ENCODE assay signal across 15 mouse cellular contexts in the genomic region with DNA sequence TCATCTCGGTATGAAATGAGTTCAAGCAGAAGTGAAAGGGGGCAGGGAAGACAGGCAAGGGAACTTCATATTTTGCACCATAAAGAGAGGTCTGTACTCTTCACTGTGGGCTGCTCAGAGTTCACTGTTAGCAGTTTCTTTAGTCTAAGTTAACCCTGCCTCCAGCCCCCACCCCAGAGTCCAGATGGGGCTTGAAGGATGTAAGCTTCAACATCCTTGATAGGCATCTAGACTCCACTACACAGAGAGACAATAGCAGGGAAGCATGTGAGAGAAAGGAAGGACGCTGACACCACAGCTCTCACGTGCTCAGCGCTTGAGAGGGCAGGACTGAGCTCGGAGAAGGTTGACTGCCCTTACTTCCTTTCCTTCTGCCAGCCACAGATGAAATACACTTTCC. TPM values are rescaled to one million over a fixed set of nuclear protein-coding genes. Genes with fewer than 3 reads are reported as not detected.
DNase-seq lines count a peak whose midpoint lies in the region; ATAC-seq and TF ChIP-seq lines count a peak whose summit lies in the region.
"Had no signal": no experiment of that assay in that cellular context is flagged by ENCODE, and none has a peak within 500 bp of the region (broad histone marks: within the 10 kb centered on the region; RNA-seq: fewer than 3 reads in every experiment).

No protein-coding gene starts in this region.

- no peaks in the 10 kb centered on the region for H3K36me3 ChIP-seq in lung, embryonic 14.5 days (ENCODE audit: insufficient read depth)
- no peaks in the 10 kb centered on the region for H3K36me3 ChIP-seq in liver, embryonic 15.5 days (replicated peaks)

- peak; percentile 25 for DNase-seq in lung, embryonic 14.5 days
- no peak for DNase-seq in lung, postnatal 14 days
- peak; percentile 16 to 37 for DNase-seq in thymus, postnatal 36 days
- DNase-seq in layer of hippocampus, postnatal 14 days (ENCODE audit: low spot score in 2 of 2): no peak
- no peak for DNase-seq in adrenal gland, adult 2 months
- DNase-seq: gastrocnemius, postnatal 36 days; heart, postnatal 36 days; kidney, adult 8-10 months had no signal

- H3K4me1 ChIP-seq in lung, embryonic 14.5 days (ENCODE audit: insufficient read depth): no peaks in the 10 kb centered on the region
- no peaks in the 10 kb centered on the region for H3K4me1 ChIP-seq in liver, embryonic 15.5 days (replicated peaks)

- H3K4me3 ChIP-seq in lung, embryonic 14.5 days (ENCODE audit: low read depth, low read length): no peak overlapping the region
- no peak overlapping the region for H3K4me3 ChIP-seq in liver, embryonic 15.5 days (replicated peaks)

- TF ChIP-seq CTCF in lung, embryonic 14.5 days (IDR thresholded peaks at IDR 0.05; ENCODE audit: low read depth): no peak

- no peak overlapping the region for H3K27ac ChIP-seq in lung, embryonic 14.5 days (ENCODE audit: low read depth)
- H3K27ac ChIP-seq in liver, embryonic 15.5 days (replicated peaks): peak overlapping the region; percentile 21; the same call in 1 of the 2 replicates

- no peak overlapping the region for H3K9ac ChIP-seq in lung, embryonic 14.5 days
- H3K9ac ChIP-seq in liver, embryonic 15.5 days: no peak overlapping the region

- no peak for ATAC-seq in lung, embryonic 14.5 days (ENCODE audit: insufficient read depth)
- ATAC-seq in liver, embryonic 15.5 days (ENCODE audit: insufficient read depth): 0 out of 2 replicates have a peak, but pooled peaks have one; percentile 9
- ATAC-seq in neutrophil, adult 5-6 weeks (ENCODE audit: extremely low read depth, insufficient number of reproducible peaks, low FRiP score, poor library complexity, severe bottlenecking): peak; percentile 86
- no peak for ATAC-seq in erythroid progenitor cell, adult 5-6 weeks (replicated peaks; ENCODE audit: low FRiP score, poor library complexity, severe bottlenecking)
- ATAC-seq: activated CD4-positive, CD25-positive, alpha-beta regulatory T cell, adult 4 months had no signal

- no peaks in the 10 kb centered on the region for H3K27me3 ChIP-seq in lung, embryonic 14.5 days (ENCODE audit: insufficient read depth, low read length)
- no peaks in the 10 kb centered on the region for H3K27me3 ChIP-seq in liver, embryonic 15.5 days

- no peak overlapping the region for H3K4me2 ChIP-seq in lung, embryonic 14.5 days
- no peak overlapping the region for H3K4me2 ChIP-seq in liver, embryonic 15.5 days

- H3K9me3 ChIP-seq in lung, embryonic 14.5 days (ENCODE audit: low read depth, low read length): no peaks in the 10 kb centered on the region
- H3K9me3 ChIP-seq in liver, embryonic 15.5 days (replicated peaks): no peaks in the 10 kb centered on the region

- WGBS in lung, embryonic 14.5 days: 56% methylated on average over 5 of the region's 5 CpGs
- WGBS in liver, embryonic 15.5 days (ENCODE audit: insufficient replicate concordance): 19% methylated on average over 5 of the region's 5 CpGs

RNA-seq across cellular contexts. Expression of gene Fcrl1, which starts 25.1 kb away (rescaled TPM):
- 0.20 TPM in 1 of 2 replicates, not detected in the other for polyA plus RNA-seq in lung, embryonic 14.5 days (2014; fragmentation: Nextera tagmentation; extraction: Ambion mirVana)
- 0.86 and 1.2 TPM in 2 replicates for polyA plus RNA-seq in liver, embryonic 15.5 days (2015; fragmentation: Nextera tagmentation; extraction: Ambion mirVana)
- total RNA-seq in neutrophil, adult 5-6 weeks (2017): 148 and 155 TPM in 2 replicates
- under 1 TPM in 1 of 2 experiments, not detected in 1; 0.24 TPM for total RNA-seq in layer of hippocampus, postnatal 14 days (2021)
- not detected for total RNA-seq in adrenal gland, adult 2 months (2021)
- polyA plus RNA-seq in adrenal gland, adult 2 months (2012; rRNA removed): 0.06 and 0.20 TPM in 2 replicates
- 5.0 and 9.7 TPM in 2 replicates for total RNA-seq in erythroid progenitor cell, adult 5-6 weeks (2015; ENCODE audit: low replicate concordance)
- total RNA-seq in erythroid progenitor cell, adult 5-6 weeks (2017; ENCODE audit: low replicate concordance): 0.08 and 0.64 TPM in 2 replicates
- total RNA-seq: gastrocnemius, postnatal 36 days had no signal
- polyA plus RNA-seq: forebrain, embryonic 11.5 days had no signal

RNA-seq across cellular contexts. Expression of gene Fcrl5, which starts 34.3 kb away (rescaled TPM):
- not detected in 2 replicates for polyA plus RNA-seq in lung, embryonic 14.5 days (2014; fragmentation: Nextera tagmentation; extraction: Ambion mirVana)
- not detected in 2 replicates for polyA plus RNA-seq in liver, embryonic 15.5 days (2015; fragmentation: Nextera tagmentation; extraction: Ambion mirVana)
- 1.1 and 2.0 TPM in 2 replicates for total RNA-seq in neutrophil, adult 5-6 weeks (2017)
- under 1 TPM in 1 of 2 experiments, not detected in 1; 0.18 TPM for total RNA-seq in layer of hippocampus, postnatal 14 days (2021)
- total RNA-seq in adrenal gland, adult 2 months (2021): not detected
- polyA plus RNA-seq in adrenal gland, adult 2 months (2012; rRNA removed): not detected in 2 replicates
- 1.1 TPM in 1 of 2 replicates, not detected in the other for total RNA-seq in erythroid progenitor cell, adult 5-6 weeks (2015; ENCODE audit: low replicate concordance)
- 0.08 TPM in 1 of 2 replicates, not detected in the other for total RNA-seq in erythroid progenitor cell, adult 5-6 weeks (2017; ENCODE audit: low replicate concordance)
- total RNA-seq: gastrocnemius, postnatal 36 days; heart, postnatal 36 days; left cerebral cortex, postnatal 25 days had no signal
- polyA plus RNA-seq: activated CD4-positive, CD25-positive, alpha-beta regulatory T cell, adult 4 months; forebrain, embryonic 11.5 days had no signal

RNA-seq across cellular contexts. Expression of gene Cd5l, which starts 43.6 kb away (rescaled TPM):
- polyA plus RNA-seq in lung, embryonic 14.5 days (2014; fragmentation: Nextera tagmentation; extraction: Ambion mirVana): 0.12 and 0.27 TPM in 2 replicates
- polyA plus RNA-seq in liver, embryonic 15.5 days (2015; fragmentation: Nextera tagmentation; extraction: Ambion mirVana): 73.8 and 88.5 TPM in 2 replicates
- not detected in 2 replicates for total RNA-seq in neutrophil, adult 5-6 weeks (2017)
- under 1 TPM; 0.16 to 0.19 TPM for total RNA-seq in layer of hippocampus, postnatal 14 days (2021)
- under 1 TPM; 0.55 to 0.66 TPM for total RNA-seq in adrenal gland, adult 2 months (2021)
- polyA plus RNA-seq in adrenal gland, adult 2 months (2012; rRNA removed): 0.22 and 0.42 TPM in 2 replicates
- 17.7 and 18.9 TPM in 2 replicates for total RNA-seq in erythroid progenitor cell, adult 5-6 weeks (2015; ENCODE audit: low replicate concordance)
- 34.0 and 34.9 TPM in 2 replicates for total RNA-seq in erythroid progenitor cell, adult 5-6 weeks (2017; ENCODE audit: low replicate concordance)
- total RNA-seq: ES-E14; gastrocnemius, postnatal 36 days; left cerebral cortex, postnatal 25 days had no signal
- polyA plus RNA-seq: forebrain, embryonic 11.5 days had no signal

Comparison
In these comparisons a context has a peak if more than half of its experiments do, and no peak if none do; other contexts are left out.
1. DNase-seq: peak in lung, embryonic 14.5 days (single experiment) and thymus, postnatal 36 days (2 of 2); none in lung, postnatal 14 days (single experiment), layer of hippocampus, postnatal 14 days (0 of 2) and adrenal gland, adult 2 months (single experiment).
2. ATAC-seq: peak in liver, embryonic 15.5 days (single experiment) and neutrophil, adult 5-6 weeks (single experiment); none in lung, embryonic 14.5 days (single experiment) and erythroid progenitor cell, adult 5-6 weeks (single experiment).
3. RNA of gene Fcrl1, which starts 25.1 kb away (total RNA-seq): 148 to 155 TPM in neutrophil, adult 5-6 weeks; 0.08 to 9.7 TPM in erythroid progenitor cell, adult 5-6 weeks, 0.24 TPM in layer of hippocampus, postnatal 14 days and not detected in adrenal gland, adult 2 months; every median in the first group is over 10 times any median in the second.
4. RNA of gene Cd5l, which starts 43.6 kb away (total RNA-seq): 17.7 to 34.9 TPM in erythroid progenitor cell, adult 5-6 weeks; 0.55 to 0.66 TPM in adrenal gland, adult 2 months, 0.16 to 0.19 TPM in layer of hippocampus, postnatal 14 days and not detected in neutrophil, adult 5-6 weeks; every median in the first group is over 10 times any median in the second.